Mouse (Mus musculus): Measurements from ENCODE around the gene Tmem265. TPM values are rescaled to one million over a fixed set of nuclear protein-coding genes. Genes with fewer than 3 reads are reported as not detected.
A peak's percentile ranks its signal among the peaks of the same experiment; 100 is the strongest.

Gene Tmem265
- total and polyA plus RNA-seq, 2 experiments from 2014 or later: 2.4 to 7.7 TPM

DNA sequence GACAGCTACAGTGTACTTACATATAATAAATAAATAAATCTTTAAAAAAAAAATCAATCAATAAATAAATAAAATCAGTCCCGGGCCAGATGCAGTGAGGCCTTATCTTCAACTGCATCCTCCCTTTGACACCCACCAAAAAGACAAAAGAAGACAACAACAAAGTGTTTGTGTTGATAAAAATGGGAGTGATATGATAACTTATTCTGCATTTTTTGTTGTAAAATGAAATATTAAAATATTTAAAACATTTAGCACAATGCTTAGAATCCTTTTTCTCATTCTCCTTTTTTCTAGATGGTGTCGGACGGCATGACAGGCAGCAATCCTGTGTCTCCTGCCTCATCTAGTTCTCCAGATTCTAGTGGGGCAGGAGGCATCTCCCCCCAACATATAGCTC, 41.9 kb upstream of the Tmem265 start, which contains the start of gene Gm42715:
Gene Gm42715 (plus strand): TSS at position 301 of the 400 bp plus-strand sequence.
- Histone ChIP-seq H3K4me1 (ENCODE audit: insufficient read depth) (no peaks in the 10 kb centered on the region), H3K36me3 (ENCODE audit: insufficient read depth) (peaks cover 76% of the 10 kb centered on the region), H3K27ac (ENCODE audit: low read depth, low read length) (no peak within 1 kb of the TSS), H3K9me3 (ENCODE audit: low read length) (no peaks in the 10 kb centered on the region), H3K9ac (no peak within 1 kb of the TSS), H3K27me3 (ENCODE audit: insufficient read depth, low read length) (no peaks in the 10 kb centered on the region), H3K4me2 (ENCODE audit: low read depth) (no peak within 1 kb of the TSS), H3K4me3 (ENCODE audit: low read depth, low read length) (no peak within 1 kb of the TSS)
- DNase-seq: no peak
- 96% methylated on average over 3 of the region's 3 CpGs for WGBS
- no peak for TF ChIP-seq CTCF (IDR thresholded peaks at IDR 0.05; ENCODE audit: low read depth)
- no peak for ATAC-seq

GRCm38 (mm10) chr7:127541671-127542070, 19.5 kb upstream of the Tmem265 start:
- Histone ChIP-seq H3K27me3 (ENCODE audit: insufficient read depth, low read length) (no peaks in the 10 kb centered on the region), H3K36me3 (ENCODE audit: insufficient read depth) (peaks cover 84% of the 10 kb centered on the region), H3K4me3 (ENCODE audit: low read depth, low read length) (no peak overlapping the region), H3K27ac (ENCODE audit: low read depth, low read length) (no peak overlapping the region), H3K4me1 (ENCODE audit: insufficient read depth) (no peaks in the 10 kb centered on the region), H3K4me2 (ENCODE audit: low read depth) (no peak overlapping the region), H3K9me3 (ENCODE audit: low read length) (no peaks in the 10 kb centered on the region), H3K9ac (no peak overlapping the region)
- no peak for TF ChIP-seq CTCF (IDR thresholded peaks at IDR 0.05; ENCODE audit: low read depth)
- DNase-seq (no peak), ATAC-seq (no peak)
- 87% methylated on average over 3 of the region's 3 CpGs for WGBS

GRCm38 (mm10) chr7:127549116-127549835, 11.9 kb upstream of the Tmem265 start:
- no peak for ATAC-seq
- Histone ChIP-seq H3K9me3 (ENCODE audit: low read length) (no peaks in the 10 kb centered on the region), H3K4me3 (ENCODE audit: low read depth, low read length) (no peak overlapping the region), H3K9ac (no peak overlapping the region), H3K4me1 (ENCODE audit: insufficient read depth) (no peaks in the 10 kb centered on the region), H3K27me3 (ENCODE audit: insufficient read depth, low read length) (no peaks in the 10 kb centered on the region), H3K4me2 (ENCODE audit: low read depth) (no peak overlapping the region), H3K36me3 (ENCODE audit: insufficient read depth) (peaks cover 62% of the 10 kb centered on the region), H3K27ac (ENCODE audit: low read depth, low read length) (no peak overlapping the region)
- peak; percentile 13 for DNase-seq
- 70% methylated on average over 15 of the region's 15 CpGs for WGBS
- TF ChIP-seq CTCF (IDR thresholded peaks at IDR 0.05; ENCODE audit: low read depth): no peak

DNA sequence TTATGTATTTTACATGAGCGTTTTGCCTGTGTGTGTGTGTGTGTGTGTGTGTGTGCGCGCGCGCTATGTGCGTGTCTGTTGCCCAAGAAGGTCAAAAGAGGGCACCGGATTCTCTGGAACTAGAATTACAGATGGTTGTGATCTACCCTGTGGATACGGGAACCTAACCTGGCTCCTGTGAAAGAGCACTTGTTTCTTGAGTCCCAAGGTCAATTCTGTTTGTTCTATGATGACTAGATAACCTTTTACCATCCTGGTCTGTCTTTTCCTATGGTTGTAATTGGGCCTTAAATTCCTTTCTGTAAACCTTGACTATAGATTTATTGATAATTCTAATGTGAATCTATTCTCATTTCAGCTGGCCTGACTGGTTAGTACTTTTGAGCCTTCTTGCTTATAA, 9.6 kb upstream of the Tmem265 start:
- Histone ChIP-seq H3K27ac (ENCODE audit: low read depth, low read length) (no peak overlapping the region), H3K9ac (no peak overlapping the region), H3K27me3 (ENCODE audit: insufficient read depth, low read length) (no peaks in the 10 kb centered on the region), H3K4me2 (ENCODE audit: low read depth) (no peak overlapping the region), H3K4me3 (ENCODE audit: low read depth, low read length) (no peak overlapping the region), H3K36me3 (ENCODE audit: insufficient read depth) (peaks cover 68% of the 10 kb centered on the region), H3K4me1 (ENCODE audit: insufficient read depth) (no peaks in the 10 kb centered on the region), H3K9me3 (ENCODE audit: low read length) (no peaks in the 10 kb centered on the region)
- DNase-seq: no peak
- 95% methylated on average over 8 of the region's 8 CpGs for WGBS
- no peak for ATAC-seq
- no peak for TF ChIP-seq CTCF (IDR thresholded peaks at IDR 0.05; ENCODE audit: low read depth)

DNA sequence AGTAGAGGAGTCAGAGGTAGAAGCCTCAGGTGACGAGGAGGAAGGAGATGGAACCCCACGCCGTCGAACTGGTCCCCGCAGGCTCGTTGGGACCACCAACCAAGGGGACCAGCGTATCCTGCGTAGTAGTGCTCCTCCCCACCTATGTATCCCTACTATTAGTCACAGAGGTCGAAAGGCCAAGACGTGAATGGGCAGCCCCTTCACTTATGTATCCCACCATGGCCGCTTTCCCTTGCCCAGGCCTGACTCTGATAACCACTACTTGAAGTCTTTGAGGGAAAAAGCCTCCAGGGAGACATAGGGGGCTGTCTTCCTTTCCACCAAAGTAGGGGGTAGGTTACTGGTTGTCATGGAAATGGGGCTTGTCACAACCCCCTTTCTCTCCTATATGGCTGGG, 610 bp upstream of the Tmem265 start:
- H3K36me3 ChIP-seq (ENCODE audit: insufficient read depth): peaks cover 62% of the 10 kb centered on the region
- no peak overlapping the region for H3K4me2 ChIP-seq (ENCODE audit: low read depth)
- H3K4me3 ChIP-seq (ENCODE audit: low read depth, low read length): no peak overlapping the region
- ATAC-seq (no peak), DNase-seq (no peak)
- H3K27ac ChIP-seq (ENCODE audit: low read depth, low read length): no peak overlapping the region
- 94% methylated on average over 11 of the region's 11 CpGs for WGBS
- no peaks in the 10 kb centered on the region for H3K27me3 ChIP-seq (ENCODE audit: insufficient read depth, low read length)
- H3K9ac ChIP-seq: no peak overlapping the region
- no peaks in the 10 kb centered on the region for H3K4me1 ChIP-seq (ENCODE audit: insufficient read depth)
- no peak for TF ChIP-seq CTCF (IDR thresholded peaks at IDR 0.05; ENCODE audit: low read depth)
- H3K9me3 ChIP-seq (ENCODE audit: low read length): no peaks in the 10 kb centered on the region

DNA sequence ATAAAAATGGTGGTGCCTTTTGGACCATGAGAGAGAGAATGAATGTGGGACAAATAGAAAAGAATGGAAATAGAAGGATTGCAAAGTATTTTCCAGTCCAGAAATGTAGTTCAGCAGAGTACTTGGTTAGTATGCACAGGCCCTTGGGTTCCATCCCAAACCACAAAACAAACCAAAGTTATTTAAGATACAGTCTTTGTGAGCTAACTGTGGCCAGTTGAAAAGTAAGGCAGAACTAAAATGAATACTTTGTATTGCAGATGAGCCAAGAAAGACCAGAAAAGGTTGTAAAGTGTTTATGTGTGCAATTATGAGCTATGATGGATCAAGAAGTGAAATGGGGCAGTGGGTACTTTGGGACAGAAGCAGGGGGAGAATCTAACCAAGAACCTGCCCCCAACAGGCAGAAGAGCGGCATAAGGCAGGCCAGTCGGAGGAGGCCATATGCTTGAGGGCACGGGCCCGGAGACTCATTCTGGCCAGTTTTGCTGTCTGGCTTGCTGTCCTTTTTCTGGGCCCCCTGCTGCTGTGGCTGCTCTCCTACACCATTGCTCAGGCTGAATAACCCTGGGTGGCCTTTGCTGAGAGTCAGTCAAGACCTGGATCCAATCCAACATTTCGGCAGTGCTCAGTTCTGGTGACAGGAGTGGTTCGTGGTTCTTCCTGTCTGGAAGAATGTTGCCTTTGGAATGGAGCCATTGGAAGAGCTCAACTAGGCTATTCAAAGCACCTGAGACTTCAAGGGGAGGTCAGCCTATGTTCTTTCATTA, 3.4 kb downstream of the Tmem265 start:
- peaks cover 41% of the 10 kb centered on the region for H3K36me3 ChIP-seq (ENCODE audit: insufficient read depth)
- no peak for ATAC-seq

DNA sequence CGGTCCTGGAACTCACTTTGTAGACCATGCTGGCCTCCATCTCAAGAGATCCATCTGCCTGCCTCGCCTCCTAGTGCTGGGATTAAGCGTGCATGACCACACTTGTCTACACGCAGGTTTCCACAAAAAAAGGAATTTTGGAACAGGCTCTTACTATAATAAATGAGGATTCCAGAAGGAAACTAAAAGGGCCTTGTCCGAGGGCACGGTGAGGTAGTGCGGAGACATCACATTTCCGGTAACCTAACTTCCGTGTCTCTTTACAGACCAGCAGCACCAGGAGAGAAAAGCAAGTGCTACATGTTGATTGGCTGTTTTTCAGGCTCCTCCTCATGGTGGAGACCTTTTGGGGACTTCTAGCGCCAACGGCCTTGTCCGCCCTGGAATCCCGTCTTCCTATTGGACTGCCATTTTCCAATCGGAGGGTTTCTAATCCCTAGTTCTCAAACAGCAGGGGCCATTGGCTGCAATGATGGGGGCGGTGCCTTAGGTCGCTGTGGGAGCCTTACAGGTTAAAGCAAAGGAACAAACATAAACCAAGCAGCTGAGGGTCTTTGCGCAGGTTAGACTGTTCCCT, 11.8 kb downstream of the Tmem265 start, which contains the start of gene Phkg2:
Gene Phkg2 (plus strand): TSS at position 446 of the 577 bp plus-strand sequence.
- ATAC-seq: peak; percentile 98
- under 1% methylated on average over 17 of the region's 17 CpGs for WGBS

More for the DNA sequence above, 3.4 kb downstream of the Tmem265 start:
- no peak overlapping the region for H3K4me2 ChIP-seq (ENCODE audit: low read depth)
- no peak overlapping the region for H3K27ac ChIP-seq (ENCODE audit: low read depth, low read length)
- no peak overlapping the region for H3K9ac ChIP-seq
- H3K9me3 ChIP-seq (ENCODE audit: low read length): no peaks in the 10 kb centered on the region
- no peak overlapping the region for H3K4me3 ChIP-seq (ENCODE audit: low read depth, low read length)
- 67% methylated on average over 6 of the region's 6 CpGs for WGBS
- TF ChIP-seq CTCF (IDR thresholded peaks at IDR 0.05; ENCODE audit: low read depth): no peak
- no peak for DNase-seq
- no peaks in the 10 kb centered on the region for H3K4me1 ChIP-seq (ENCODE audit: insufficient read depth)
- H3K27me3 ChIP-seq (ENCODE audit: insufficient read depth, low read length): no peaks in the 10 kb centered on the region

More for the DNA sequence above, 11.8 kb downstream of the Tmem265 start, which contains the start of gene Phkg2:
- peaks cover 12% of the 10 kb centered on the region; the same call in 1 of the 2 replicates for H3K36me3 ChIP-seq (ENCODE audit: insufficient read depth)
- H3K4me2 ChIP-seq (ENCODE audit: low read depth): peak within 1 kb of the TSS; percentile 95
- H3K9me3 ChIP-seq (ENCODE audit: low read length): no peaks in the 10 kb centered on the region
- no peaks in the 10 kb centered on the region for H3K27me3 ChIP-seq (ENCODE audit: insufficient read depth, low read length)
- peaks cover 20% of the 10 kb centered on the region for H3K4me1 ChIP-seq (ENCODE audit: insufficient read depth)
- peak; percentile 96 for DNase-seq
- TF ChIP-seq CTCF (IDR thresholded peaks at IDR 0.05; ENCODE audit: low read depth): 0 out of 2 replicates have a peak, but pooled peaks have one; percentile 20
- H3K4me3 ChIP-seq (ENCODE audit: low read depth, low read length): peak within 1 kb of the TSS; percentile 72
- H3K9ac ChIP-seq: peak within 1 kb of the TSS; percentile 79
- H3K27ac ChIP-seq (ENCODE audit: low read depth, low read length): peak within 1 kb of the TSS; percentile 74
